Mouse (Mus musculus) C2C12 (cell line): ENCODE measurements around the gene Cacna1e. TPM values are rescaled to one million over a fixed set of nuclear protein-coding genes. Genes with fewer than 3 reads are reported as not detected.

ENCODE experiments used
- H3K27me3 ChIP-seq: one replicate; pipeline ENCODE4 v1.6.1; 2011; ENCODE audit not compliant: control insufficient read depth, insufficient read depth, insufficient read length
- H3K36me3 ChIP-seq: one replicate; pipeline ENCODE4 v1.6.1; 2011; ENCODE audit not compliant: control insufficient read depth, insufficient read depth
- H3K4me3 ChIP-seq: one replicate; pipeline ENCODE4 v1.5.1; 2011; ENCODE audit warnings: mild to moderate bottlenecking, control low read depth; ENCODE audit not compliant: poor library complexity, insufficient read depth, severe bottlenecking
- H3K79me2 ChIP-seq: one replicate; pipeline ENCODE4 v1.6.1; 2011; ENCODE audit not compliant: control insufficient read depth, insufficient read depth
- H3K79me3 ChIP-seq: one replicate; pipeline ENCODE4 v1.6.1; 2011; ENCODE audit warnings: low read depth, control low read depth
- H3ac ChIP-seq: one replicate; pipeline ENCODE3; 2011; ENCODE audit warnings: low read depth; ENCODE audit not compliant: control insufficient read depth, insufficient read length
- CEBPB ChIP-seq: IDR thresholded peaks from one replicate; pipeline ENCODE4 v1.6.1; 2011; ENCODE audit warnings: low read depth, mild to moderate bottlenecking, control low read depth, moderate library complexity
- CTCF ChIP-seq: IDR thresholded peaks from one replicate; pipeline ENCODE4 v1.5.1; 2011; ENCODE audit not compliant: control insufficient read depth, insufficient read depth, insufficient read length
- FOSL1 ChIP-seq: IDR thresholded peaks from one replicate; pipeline ENCODE4 v1.8.0; 2011; ENCODE audit warnings: mild to moderate bottlenecking, low read length; ENCODE audit not compliant: poor library complexity, insufficient read depth, severe bottlenecking
- MAX ChIP-seq: IDR thresholded peaks from one replicate; pipeline ENCODE4 v1.6.1; 2011; ENCODE audit warnings: mild to moderate bottlenecking, control low read depth
- MYOD1 ChIP-seq: IDR thresholded peaks from one replicate; pipeline ENCODE4 v1.6.1; 2011; ENCODE audit warnings: low read depth; ENCODE audit not compliant: control insufficient read depth, insufficient read length
- MYOG ChIP-seq: IDR thresholded peaks from one replicate; pipeline ENCODE4 v1.6.1; 2011; ENCODE audit not compliant: control insufficient read depth, insufficient read length; ENCODE audit errors: extremely low read depth
- USF1 ChIP-seq: IDR thresholded peaks from one replicate; pipeline ENCODE4 v1.6.1; 2011; ENCODE audit warnings: low read depth, mild to moderate bottlenecking, control low read depth, moderate library complexity
- polyA plus RNA-seq: library from polyadenylated mRNA; unstranded; fragments of >200 nt; fragmentation: generic; extraction: Trizol; gene quantifications from one replicate; pipeline ENCODE4 v1.2.1, GENCODE M21; 2012; ENCODE audit warnings: missing spikeins

The Cacna1e gene
- polyA plus RNA-seq, 1 experiment, result not detected

DNA sequence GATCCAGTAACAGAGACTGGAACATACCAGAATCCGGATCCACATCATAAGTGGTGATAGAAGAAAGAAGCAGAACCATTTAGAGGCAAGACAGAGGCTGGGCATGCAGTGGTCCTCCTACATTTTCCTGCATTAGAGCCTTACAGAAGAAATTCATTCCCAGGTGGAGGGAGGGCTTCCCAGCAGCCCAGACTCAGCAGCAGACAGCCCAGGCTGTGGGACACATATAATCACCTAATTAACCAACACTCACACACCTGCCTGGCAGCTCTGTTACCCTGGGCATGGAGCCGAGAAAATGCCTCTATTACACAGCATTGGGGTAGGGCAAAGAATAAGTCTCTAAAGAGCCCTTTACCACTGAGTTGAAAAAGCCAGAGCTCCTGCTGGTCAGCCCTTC is 304.4 kb downstream of the Cacna1e start:
- Histone ChIP-seq H3K36me3 (no peaks in the 10 kb centered on the region), H3K4me3 (no peak overlapping the region), H3ac (no peak overlapping the region), H3K79me2 (no peaks in the 10 kb centered on the region), H3K27me3 (no peaks in the 10 kb centered on the region), H3K79me3 (no peaks in the 10 kb centered on the region)
- TF ChIP-seq USF1, result no peak
- TF ChIP-seq FOSL1, result no peak
- TF ChIP-seq MYOG, result no peak
- no peak for TF ChIP-seq MAX
- no peak for TF ChIP-seq CEBPB
- no peak for TF ChIP-seq MYOD1
- TF ChIP-seq CTCF, result no peak

DNA sequence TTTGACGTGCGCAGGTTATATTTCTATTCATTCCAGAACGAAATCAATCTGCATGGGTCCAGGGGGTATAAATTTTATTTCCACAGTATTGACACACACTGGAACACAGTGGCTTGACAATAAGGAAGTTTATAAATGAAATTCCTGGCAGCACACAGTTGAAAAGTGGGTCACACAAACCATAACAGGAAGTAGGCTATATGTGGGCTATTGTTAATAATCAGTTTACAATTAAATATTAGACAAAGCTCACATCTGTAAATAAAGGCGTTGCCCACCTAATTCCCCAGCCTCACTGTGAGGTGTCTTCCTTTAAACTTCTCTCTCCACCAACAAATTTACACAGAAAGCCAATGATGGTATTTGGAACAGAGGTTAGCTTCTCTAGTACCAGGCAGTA is 305.6 kb downstream of the Cacna1e start:
- Histone ChIP-seq H3K36me3 (no peaks in the 10 kb centered on the region), H3K79me2 (no peaks in the 10 kb centered on the region), H3K79me3 (no peaks in the 10 kb centered on the region), H3K4me3 (no peak overlapping the region), H3ac (no peak overlapping the region), H3K27me3 (no peaks in the 10 kb centered on the region)
- TF ChIP-seq CTCF, result no peak

DNA sequence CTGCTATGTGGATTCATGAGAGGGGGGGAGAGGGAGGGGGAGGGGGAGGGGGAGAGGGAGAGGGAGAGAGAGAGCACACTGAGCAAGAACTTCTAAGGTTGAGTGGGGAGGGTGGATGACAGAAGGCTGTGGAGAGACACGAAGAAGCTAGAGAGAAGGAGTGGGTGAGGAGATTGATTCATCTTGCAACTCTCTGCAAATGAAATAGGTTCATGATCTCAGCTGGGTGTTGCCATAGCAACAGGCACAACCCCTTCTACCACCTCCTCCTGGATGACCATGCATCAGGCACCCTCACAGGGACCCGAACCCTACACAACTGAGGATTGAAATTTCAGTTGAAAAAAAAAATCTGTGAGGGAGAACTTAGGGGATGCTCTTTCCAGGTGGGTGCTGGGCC is 307.9 kb downstream of the Cacna1e start:
- no peak overlapping the region for H3ac ChIP-seq
- no peak for TF ChIP-seq MYOD1
- no peak for TF ChIP-seq CEBPB
- TF ChIP-seq MYOG, result no peak
- TF ChIP-seq FOSL1, result no peak
- TF ChIP-seq USF1, result no peak
- TF ChIP-seq CTCF, result no peak
- no peak for TF ChIP-seq MAX
- no peak overlapping the region for H3K4me3 ChIP-seq
- no peaks in the 10 kb centered on the region for H3K27me3 ChIP-seq
- no peaks in the 10 kb centered on the region for H3K79me2 ChIP-seq
- H3K79me3 ChIP-seq, result no peaks in the 10 kb centered on the region
- H3K36me3 ChIP-seq, result no peaks in the 10 kb centered on the region

DNA sequence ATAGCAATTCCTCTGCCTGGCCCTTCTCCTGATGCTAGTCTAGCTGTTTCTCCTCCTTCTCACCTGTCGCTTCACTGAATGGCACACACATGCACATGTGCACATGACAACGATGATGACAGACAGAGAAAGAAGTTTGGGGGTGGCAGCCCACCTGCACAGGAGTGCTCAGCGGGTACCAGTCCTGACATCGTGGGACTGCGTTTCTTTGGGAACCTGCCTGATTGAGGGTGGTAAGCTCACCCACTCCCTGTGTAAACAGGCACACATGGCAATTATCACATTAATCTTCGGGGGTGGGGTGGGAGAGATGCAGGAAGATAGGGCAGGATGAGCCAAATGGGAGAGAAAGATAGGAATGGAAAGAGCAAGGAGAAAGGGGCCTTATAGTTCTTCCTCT is 318.3 kb downstream of the Cacna1e start:
- Histone ChIP-seq H3K79me2 (no peaks in the 10 kb centered on the region), H3K79me3 (no peaks in the 10 kb centered on the region), H3K27me3 (no peaks in the 10 kb centered on the region), H3K36me3 (no peaks in the 10 kb centered on the region), H3K4me3 (no peak overlapping the region), H3ac (no peak overlapping the region)
- TF ChIP-seq CEBPB, result no peak
- TF ChIP-seq CTCF, result no peak
- no peak for TF ChIP-seq FOSL1
- TF ChIP-seq USF1, result no peak
- TF ChIP-seq MYOD1, result no peak
- TF ChIP-seq MAX, result no peak
- no peak for TF ChIP-seq MYOG

DNA sequence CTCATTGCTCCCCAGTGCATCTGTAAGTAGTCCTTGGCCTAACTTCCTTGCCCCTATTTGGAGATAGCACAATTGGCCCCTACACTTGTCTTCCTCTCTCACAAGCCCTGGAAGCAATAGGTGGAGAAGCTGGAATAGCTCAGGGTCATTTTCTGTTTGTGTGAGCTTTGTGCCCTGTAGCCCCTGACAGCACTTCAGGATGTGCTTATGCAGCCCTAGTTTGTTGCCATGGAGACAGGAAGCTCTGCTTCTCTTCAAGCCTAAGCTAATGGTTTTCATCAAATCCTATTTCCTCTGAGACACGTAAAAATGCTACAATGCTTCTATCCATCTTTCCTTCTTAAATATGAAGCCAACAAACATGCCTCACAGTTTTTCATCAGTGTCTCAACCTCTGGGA is 328.5 kb downstream of the Cacna1e start:
- no peaks in the 10 kb centered on the region for H3K36me3 ChIP-seq
- no peak overlapping the region for H3ac ChIP-seq
- H3K79me2 ChIP-seq, result no peaks in the 10 kb centered on the region
- H3K27me3 ChIP-seq, result no peaks in the 10 kb centered on the region
- no peak overlapping the region for H3K4me3 ChIP-seq
- H3K79me3 ChIP-seq, result no peaks in the 10 kb centered on the region
- TF ChIP-seq USF1 (no peak), FOSL1 (no peak), MYOD1 (no peak), CEBPB (no peak), MYOG (no peak), MAX (no peak), CTCF (no peak)

DNA sequence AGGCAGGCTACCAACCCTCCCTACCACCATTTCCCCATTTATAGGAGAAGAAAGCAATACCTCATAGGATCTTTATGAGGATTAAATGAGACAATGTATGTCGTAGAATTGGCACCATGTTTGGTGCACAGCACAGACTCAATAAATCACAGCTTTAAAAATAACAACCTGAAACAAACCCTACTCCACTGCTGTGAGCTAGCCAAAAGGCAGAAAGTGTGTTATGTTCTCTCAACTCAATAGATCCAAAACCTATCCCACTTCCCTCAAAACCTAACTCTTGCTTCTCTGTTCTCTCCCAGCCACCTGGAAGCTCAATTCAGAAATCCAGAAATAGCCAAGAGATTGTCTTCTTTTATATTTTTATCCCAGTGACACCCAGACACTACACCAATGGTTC is 331.2 kb downstream of the Cacna1e start:
- Histone ChIP-seq H3K36me3 (no peaks in the 10 kb centered on the region), H3K79me3 (no peaks in the 10 kb centered on the region), H3K79me2 (no peaks in the 10 kb centered on the region), H3K27me3 (no peaks in the 10 kb centered on the region), H3K4me3 (no peak overlapping the region), H3ac (no peak overlapping the region)
- TF ChIP-seq CTCF, result no peak
- no peak for TF ChIP-seq MYOD1
- no peak for TF ChIP-seq MAX
- TF ChIP-seq MYOG, result no peak
- no peak for TF ChIP-seq USF1
- TF ChIP-seq FOSL1, result no peak
- no peak for TF ChIP-seq CEBPB
